Mouse (Mus musculus) c-Kit-positive CD71-negative TER-119-negative erythroid progenitor cells, embryonic 14.5 days (primary cell): ENCODE data around the gene Banp.

Experiments used
- DNase-seq: peaks from one replicate; pipeline ENCODE4 v3.0.0-alpha.2; 2013; ENCODE audit warnings: low read depth

Banp gene

DNA sequence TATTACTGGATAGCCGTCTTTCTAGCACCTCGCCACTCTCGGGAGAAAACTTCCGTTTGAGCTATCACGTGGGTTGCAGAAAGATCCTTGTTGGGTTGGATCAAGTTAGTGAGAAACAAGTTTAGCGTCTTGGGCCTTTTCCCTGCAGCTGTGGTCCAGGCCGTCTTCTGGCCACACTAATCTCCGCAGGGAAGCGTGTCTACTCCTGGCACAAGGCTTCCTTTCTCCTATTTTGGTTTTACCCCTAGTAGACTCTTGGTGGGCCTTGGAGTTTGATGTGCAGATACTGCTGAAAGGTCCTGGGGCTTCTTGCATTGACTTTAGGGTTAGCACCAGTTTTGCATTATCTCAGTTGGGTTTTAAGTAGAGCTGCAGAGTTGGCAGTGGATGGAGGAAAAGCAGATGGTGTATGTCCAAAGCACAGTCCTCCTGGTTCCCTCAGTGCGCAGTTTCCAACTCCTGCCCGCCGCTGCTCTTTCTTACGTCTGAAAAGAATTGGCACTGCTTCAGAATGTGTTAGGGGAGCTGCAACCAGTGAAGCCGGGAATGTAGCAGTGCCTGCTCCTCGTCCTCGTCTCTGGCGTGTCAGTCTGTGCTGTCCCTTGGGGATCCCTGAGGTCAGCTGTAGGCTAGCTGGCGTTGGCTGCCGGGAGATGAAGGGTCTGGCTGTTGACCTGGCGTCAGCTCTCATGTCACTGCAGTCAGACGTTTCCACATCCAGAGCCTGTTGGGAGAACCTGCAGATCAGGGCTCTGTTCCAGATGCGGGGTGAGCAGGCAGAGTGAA lies 68.7 kb downstream of the Banp start:
- DNase-seq = no peak

DNA sequence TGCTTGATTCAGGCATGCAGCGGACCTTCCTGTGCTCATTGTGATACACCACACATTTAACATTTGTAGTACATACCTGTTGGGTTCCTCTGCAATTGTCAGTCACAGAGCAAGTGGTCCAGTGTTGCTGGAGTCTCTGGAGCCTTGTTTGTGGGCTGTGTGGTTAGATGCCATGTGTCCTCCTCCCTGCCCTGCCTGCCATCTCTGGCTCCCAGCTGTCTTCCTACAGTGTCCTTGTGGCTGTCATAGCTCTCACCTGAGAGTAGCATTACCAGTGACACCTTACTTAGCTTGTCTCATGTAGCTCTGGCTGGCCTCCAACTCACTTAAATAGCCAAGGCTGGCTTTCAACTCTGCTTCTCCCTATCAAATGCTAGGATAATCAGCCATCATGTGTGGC lies 69.6 kb downstream of the Banp start:
- no peak for DNase-seq

DNA sequence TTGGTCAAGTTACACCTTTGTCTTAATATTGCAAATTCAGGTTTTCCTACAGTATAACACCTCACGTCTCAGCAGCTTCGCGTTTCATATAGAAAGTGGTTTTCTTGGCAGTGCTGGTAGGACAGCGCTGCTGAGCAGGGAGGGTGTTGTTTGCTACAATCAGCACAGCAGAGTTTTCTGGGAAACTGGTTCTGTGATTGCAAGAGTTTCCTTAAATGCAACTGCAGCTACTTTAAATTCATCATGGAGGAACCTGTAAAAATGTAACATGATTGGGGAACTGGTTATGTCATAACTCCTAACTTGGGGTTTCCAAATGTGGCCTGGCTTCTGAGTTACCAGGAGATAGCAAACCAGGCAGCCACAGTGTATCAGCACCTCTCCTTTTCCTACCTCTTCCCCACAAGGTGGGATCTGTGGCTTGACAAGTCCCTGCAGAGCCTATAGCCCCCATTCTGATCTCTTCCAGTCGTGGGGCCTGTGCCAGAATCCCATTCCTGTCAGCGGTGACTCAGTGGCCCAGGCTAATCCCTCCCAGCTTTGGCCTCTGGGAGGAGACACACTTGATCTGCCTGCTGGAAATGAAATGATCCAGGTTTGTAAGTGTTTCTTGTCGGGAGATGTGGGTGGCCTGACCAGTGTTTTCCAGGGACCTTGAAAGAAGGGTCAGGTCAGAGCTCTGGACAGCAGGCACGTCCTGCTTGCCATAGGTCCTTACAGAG lies 70.7 kb downstream of the Banp start:
- DNase-seq = no peak

DNA sequence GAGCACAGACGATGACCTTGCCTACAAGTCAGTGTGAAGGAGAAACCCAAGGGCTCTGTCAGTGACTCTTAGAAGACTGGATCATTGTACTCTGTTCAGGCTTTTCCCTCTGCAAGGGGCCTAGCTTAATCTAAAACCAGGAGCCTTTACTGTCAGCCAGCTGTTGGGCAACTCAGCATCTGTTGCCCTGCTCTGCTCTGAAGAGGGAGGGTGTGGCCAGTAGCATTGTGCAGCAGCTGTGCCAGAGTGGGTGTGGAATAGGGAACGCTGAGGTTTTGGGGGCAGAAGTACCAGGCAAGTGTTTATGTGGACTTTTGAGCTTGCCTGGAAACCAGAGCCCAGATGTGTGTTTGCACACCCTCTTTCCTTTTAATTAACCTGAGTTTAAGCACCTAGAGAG lies 72.2 kb downstream of the Banp start:
- peak; percentile 5 for DNase-seq

DNA sequence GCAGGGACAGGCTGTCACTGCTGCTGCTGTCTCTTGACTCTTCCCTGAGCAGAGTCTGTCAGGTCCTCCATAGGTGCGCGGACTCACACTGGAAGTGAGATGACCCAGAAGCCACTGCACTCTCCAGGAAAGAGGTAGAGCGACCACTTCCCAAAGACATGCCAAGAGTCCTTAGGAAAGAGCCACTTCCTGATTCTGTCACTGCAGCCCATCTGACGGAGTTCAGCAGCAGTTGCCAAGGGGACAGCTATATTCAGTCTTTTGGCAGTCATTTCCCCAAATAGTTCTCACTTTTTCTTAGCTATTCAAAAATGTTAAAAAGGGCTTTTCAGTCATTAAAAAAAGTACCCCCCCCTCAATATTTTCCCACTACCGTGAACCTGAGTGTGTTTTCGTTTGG lies 72.7 kb downstream of the Banp start:
- no peak for DNase-seq

DNA sequence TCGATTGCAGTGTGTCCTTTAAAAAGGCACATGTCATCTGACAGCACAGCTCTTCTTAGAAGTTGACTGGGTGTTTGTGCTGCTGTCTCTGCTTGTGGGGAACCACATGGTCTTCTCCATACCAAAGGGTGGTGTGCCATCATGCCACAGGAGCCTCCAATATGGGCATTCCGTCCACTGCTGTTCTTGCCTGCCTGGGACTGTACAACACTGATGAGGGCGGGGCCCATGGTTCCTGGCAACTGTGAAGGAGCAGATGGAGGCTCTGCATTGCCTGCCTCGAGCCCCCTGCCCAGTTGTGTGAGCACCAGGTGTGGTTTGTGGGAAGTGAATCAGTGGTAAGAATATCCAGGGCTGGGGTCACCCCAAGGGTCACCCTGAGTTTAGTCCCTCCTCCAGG lies 73.2 kb downstream of the Banp start:
- DNase-seq = no peak

DNA sequence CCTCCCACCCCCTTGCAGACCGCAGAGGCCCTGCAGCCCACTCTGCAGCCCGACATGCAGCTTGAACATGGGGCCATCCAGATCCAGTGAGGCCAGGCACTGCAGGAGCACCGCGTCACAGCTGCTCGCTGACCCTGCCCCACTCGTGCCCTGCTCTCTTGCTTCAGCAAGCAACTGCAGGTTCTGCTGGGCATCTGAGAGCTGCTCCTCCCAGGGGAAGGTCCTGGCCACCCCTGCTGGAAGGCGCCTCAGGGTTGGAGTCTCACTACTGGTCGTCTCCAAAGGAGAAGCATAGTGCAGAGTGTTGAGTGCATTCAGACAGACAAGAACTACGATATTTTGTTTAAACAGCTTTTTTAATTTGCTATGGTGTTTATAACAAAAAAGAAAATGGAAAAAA lies 76.0 kb downstream of the Banp start:
- DNase-seq = no peak

DNA sequence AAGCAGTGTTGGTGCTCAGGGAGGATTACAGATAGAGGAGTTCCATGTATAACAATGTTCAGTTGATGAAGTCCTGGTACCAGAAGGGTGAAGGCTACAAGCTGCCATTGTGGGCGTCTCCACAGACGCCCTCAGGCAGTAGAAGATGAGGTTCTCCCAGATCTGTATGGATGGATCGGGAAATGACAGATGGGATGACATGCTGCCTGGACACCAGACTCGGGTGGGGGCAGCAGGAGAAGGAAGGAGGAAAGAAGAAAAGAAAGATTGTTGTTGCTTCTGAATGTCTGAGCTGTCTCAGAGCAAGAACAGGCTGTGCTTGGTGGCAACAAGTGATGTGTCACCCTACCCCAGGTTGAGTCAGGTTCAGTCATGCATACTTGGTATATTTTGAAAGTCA lies 78.6 kb downstream of the Banp start:
- DNase-seq = no peak

DNA sequence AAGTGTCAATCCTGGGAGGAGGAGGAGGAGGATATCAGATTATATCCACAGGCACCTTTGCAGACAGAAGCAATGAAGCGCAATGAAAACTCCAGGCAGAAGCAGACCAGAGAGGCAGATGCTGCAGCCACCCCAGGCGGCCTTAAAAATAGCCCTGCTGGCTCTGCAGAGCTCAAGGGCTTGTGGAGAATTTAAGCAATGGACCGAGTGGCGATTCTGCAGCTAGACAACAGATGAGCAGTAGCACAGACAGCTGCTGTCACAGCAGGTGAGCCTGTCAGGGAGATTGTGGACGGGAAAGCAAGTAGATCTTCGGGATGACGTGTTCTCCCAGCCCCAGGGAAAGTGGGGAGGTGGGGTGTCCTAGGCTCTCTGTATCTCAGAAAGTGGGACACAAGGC lies 81.4 kb downstream of the Banp start:
- no peak for DNase-seq

DNA sequence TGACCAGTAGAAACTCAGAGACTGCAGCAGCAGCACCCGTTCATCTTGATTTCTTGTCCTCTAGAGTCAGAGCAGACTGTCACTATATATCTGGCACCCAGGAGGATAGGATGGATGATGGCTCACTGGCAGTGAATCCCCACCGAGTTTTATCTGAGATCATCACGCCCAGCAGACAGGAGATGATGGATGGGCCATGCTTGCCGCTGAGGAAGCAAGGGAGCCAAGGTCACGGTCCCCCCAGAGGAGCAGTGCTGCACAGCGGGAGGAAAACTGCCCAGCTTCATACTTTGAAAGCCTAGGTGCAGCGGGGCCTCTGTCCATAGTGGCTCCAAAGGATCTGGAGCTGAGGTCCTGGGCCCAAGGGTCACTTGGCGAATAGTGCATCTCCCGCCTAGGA lies 83.2 kb downstream of the Banp start:
- DNase-seq = no peak

DNA sequence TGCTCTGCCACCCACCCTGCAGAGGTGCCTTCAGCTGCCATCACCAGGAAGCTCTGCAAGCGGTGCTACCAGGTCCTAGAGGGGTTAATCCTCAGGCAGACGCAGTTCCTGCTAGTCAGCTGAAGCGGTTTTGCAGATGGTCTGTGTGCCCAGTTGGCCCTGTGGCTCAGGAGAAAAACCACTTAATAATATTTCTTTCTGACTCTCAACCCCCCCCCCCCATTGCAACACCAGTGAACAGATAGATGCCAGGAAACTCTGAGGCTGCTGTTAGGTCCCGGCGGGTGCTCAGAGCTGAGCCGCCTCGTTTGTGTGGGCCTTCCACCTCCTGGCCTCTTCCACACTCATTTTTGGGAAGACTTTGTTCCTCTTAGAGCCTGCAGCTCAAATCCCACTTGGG lies 86.0 kb downstream of the Banp start:
- no peak for DNase-seq

DNA sequence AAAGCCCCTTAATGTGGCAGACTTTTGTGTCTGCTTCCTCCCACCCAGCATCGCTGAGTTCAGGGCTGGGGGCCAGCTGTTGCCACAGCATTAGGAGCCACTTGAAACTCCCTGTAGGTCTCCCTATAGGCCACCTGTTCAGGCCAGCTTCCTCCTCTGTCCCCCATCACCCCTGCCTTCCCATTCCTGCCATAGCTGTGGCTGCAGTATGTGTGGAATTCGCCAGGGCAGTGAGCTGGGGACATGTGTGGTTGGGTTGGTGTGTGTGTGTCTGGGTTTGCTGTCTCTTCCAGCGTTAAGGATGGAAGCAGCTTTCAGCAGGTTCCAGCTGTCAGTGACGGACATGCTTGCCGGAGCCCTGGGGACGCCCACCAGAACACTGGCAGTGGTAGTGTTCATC lies 86.8 kb downstream of the Banp start:
- DNase-seq = no peak

DNA sequence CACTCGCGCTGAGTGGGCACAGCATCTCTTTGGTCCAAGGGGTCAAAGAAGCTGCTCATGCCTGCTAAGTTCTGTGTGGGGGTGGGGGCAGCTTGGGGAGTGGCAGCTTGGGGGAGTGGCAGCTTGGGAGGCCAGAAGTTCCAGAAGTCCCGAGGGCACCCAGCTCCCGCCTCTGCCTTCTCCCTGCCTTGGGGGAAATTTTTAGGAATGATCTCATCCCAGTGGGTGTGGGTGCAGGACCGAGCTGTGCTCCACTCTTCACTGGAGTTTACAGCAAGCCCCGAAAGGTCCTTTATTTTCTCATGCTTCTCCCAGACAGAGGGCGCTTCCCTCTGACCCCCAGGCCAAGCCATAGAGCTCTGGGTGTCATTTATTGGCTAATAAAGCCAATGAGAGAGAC lies 87.7 kb downstream of the Banp start:
- DNase-seq = no peak

DNA sequence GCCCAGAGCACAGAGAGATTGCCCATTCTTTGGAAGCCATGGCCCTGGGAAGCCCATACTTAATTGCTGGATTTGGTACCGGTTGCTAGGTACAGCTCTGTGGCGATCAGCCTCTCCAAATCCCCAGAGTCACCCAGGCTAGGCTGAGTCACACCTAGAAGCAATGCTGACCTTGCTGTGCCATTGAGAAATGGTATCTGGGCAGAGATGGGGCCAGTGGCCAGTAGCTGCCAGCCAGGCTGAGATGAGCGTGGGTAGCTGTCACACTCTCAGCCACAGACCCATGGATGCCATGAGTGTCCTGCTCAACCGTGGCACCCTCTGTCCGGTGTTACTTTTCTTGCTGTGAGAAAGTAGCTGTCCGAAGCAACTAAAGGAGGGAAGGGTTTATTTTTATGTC lies 88.5 kb downstream of the Banp start:
- DNase-seq = no peak

DNA sequence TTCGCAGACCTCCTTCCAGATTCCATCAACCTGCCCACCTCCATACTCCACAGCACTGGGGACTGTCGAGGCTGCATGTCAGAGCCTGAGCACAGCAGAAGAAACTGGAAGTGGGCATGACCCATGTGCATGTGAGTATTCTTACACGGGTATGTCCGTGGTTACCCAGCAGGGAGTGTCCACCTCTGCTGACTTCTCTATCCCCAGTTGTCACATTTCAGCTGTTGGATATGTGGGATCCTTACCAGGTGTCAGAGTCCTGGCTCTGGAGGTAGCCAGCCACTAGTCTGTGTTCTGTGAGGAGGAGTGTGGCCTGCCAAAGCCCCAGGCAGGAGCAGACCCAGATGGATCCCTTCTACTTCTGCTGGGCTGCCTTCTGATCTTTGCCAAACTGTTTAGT lies 89.9 kb downstream of the Banp start:
- no peak for DNase-seq

DNA sequence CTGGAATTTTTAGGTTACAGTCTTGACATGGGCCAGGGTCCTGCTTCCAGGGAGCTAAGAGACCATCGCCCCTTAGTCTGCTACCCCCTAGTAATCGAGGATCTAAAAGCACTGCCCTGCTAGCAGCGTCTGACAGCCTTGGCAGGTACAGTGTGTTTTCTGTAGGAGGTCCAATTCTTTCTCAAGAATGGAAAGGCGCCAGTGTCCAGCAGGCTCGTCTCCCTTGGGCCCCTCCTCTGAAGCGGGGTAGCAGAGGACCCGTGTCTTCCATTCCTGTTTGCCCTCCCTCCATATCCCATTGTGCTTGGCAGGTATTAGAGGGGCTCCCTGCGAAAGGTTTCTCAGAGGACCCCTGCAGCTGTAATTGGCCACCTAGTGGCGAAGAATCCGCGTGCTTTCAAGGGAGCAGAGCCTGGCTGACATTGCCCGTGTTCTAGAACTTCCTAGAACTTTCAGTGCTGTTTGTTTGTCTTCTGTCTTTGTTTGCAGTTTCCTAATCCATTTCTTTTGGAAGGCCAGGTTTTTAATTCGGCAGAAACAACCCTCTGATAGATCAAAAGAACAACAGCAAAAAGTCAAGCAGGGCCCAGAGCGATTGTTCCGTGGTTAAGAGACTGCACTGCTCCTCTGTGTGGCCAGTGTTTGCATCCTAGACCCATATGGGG lies 97.8 kb downstream of the Banp start:
- no peak for DNase-seq

DNA sequence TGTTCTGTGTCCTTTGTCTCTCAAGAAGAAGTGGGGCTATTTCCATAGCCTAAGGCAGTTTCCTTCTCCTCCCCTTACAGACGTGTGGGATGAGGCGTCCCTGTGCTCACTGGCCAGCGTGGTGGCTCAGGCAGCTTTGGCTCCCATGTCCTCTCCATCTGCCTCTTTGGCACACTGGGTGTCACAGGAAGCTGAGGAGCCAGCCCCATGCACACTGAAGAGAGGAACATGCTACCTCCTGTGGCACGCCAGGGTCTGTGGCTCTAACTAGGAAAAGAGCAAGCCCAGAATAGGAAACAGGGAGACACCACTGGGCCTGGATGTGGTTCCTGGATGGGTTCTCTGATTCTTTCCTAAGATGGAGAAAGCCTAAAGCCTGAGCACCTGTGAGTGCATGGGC lies 99.7 kb downstream of the Banp start:
- DNase-seq = no peak

DNA sequence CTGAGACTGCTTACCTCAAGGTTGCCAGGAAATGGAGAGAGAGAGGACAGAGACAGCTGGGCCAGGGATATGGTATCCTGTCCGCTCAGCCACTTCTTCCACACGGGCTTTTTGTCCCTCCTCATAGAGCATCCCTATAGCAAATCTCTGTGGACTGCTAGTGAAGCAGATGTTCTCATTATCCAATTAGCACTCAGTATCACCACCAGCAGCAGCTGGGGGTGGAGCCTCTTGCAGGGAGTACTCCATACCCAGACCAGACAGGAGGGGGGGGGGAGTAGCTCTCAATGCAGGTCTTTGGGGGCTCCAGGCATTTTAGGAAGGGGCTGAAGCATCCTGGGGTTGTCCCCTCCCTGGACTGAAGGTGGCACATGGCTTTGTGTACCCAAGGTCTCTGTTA lies 100.4 kb downstream of the Banp start:
- no peak for DNase-seq

DNA sequence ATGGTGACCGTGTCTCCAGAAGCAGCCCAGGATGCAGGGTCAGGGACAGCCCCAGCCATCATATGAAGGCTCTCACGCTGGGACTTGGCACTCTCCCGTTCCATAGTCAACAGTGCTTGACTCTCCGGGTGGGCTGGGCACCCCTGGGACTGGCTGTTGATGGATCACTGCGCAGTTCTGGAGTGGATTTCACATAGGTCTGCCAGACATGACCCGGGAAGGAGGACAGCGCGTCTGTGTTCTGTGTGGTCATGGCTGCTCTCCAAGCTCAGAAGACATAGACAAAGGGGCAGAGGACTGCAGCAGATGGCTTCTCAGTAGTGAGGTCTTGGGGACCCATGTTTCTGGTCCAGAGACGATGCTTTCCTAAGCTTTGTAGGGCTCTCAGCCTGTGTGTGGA lies 101.1 kb downstream of the Banp start:
- DNase-seq = no peak

DNA sequence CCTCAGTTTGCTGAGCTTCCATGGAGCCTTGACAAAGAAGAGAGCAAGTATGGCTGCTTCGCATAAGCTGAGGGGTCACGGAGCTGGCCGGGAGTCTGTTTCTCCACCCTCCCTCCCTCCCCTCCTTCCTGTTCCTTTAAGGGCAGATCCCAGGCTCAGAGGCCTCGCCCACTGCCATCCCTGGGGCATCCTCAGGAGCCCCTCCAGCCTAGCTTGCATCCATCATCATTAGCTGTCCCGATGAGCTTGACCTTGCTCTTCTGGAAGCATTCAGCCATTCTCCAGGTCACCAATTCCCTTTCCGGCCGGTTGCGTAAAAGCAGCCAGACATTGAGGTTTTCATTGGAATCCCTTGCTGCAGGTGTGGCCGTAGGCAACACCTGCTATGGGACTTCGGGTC lies 105.8 kb downstream of the Banp start:
- DNase-seq = no peak

DNA sequence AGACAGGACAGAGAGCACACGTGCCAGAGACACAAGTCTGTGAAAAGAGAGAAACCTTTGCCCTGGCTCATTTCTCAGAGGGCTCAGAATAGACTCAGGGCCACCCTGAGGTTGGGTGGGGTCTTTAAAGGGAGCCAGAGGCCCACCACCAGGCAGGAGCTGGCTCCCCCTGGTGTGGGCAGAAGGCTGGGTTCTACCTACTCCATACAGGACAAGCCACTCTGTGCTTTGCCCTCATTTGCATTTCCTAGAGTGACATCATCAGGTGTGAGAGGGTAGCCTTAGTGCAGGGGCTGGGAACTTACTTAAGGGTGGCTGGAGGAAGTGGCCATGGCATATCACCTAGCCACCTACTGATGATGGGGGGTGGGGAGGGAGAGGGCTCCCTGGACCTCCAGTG lies 106.6 kb downstream of the Banp start:
- DNase-seq = no peak

DNA sequence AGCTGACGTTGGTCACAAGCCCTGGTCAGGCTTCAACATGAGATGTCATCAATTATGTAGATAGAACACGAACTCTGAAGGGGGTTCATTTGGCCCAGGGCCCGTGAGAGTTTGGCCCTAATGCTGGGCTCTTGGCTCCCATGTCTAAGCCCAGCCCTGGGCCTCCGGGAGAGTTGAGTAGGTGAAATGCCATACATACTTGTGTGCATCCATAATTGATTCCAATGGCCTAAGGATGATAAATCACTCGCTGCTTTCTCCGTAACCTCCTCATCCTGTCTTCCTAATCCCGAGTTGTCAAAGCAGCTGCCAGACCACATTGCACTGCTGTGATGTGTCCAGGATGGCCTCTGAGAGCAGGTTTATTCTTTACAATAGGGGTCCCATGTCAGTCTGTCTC lies 107.3 kb downstream of the Banp start:
- no peak for DNase-seq

DNA sequence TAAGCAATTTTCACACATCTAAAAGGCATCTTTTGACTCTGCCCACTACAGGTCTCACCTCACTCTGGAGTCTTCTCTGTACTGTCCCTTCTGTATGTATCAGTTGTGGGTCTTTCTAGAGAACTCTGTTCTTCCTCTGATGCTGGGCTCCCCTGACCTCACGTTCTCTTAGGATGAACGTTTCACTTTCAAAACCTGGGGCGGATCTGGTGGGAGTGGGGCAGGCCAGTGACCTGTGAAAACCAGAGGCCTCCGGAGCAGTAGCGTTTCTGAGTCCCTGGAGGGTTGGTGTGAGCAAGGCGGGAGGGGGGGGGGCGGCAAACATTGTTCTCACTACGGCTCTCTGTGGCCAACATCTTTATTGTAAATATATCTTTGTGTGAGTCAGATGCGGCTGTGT lies 109.0 kb downstream of the Banp start:
- no peak for DNase-seq
